Mouse (Mus musculus) cerebellum, adult 2 months (tissue): Measurements from ENCODE around the gene Serpina1f. TPM values are rescaled to one million over a fixed set of nuclear protein-coding genes. Genes with fewer than 3 reads are reported as not detected.

Experiments
- DNase-seq, 2 experiments: peaks; one replicate each; pipeline ENCODE4 v3.0.0; 2021
- H3K27ac ChIP-seq: fragments of 200-500 bp; 2 replicates; pipeline ENCODE4 v1.5.1; 2012; ENCODE audit warnings: low read length, control low read depth, inconsistent platforms; ENCODE audit not compliant: insufficient read depth
- H3K27me3 ChIP-seq: fragments of 200-500 bp; 2 replicates; pipeline ENCODE4 v1.6.1; 2012; ENCODE audit warnings: inconsistent platforms, mild to moderate bottlenecking, low read length, moderate library complexity; ENCODE audit not compliant: control insufficient read depth, insufficient read depth
- H3K4me1 ChIP-seq: fragments of 200-500 bp; 2 replicates; pipeline ENCODE4 v1.6.1; 2011; ENCODE audit warnings: low read length; ENCODE audit not compliant: control insufficient read depth, insufficient read depth
- H3K4me3 ChIP-seq: fragments of 200-500 bp; replicated peaks from 2 replicates; pipeline ENCODE3; 2011; ENCODE audit warnings: mild to moderate bottlenecking, low read depth, low read length, control low read depth; ENCODE audit not compliant: insufficient read depth
- CTCF ChIP-seq: fragments of 200-500 bp; IDR thresholded peaks from 2 replicates; pipeline ENCODE4 v1.5.1; 2011; ENCODE audit warnings: low read depth, mild to moderate bottlenecking, control low read depth, low read length, moderate library complexity, borderline replicate concordance; ENCODE audit not compliant: insufficient read depth
- POLR2A ChIP-seq: fragments of 200-500 bp; IDR thresholded peaks from 2 replicates; pipeline ENCODE4 v1.6.1; 2011; ENCODE audit warnings: low read length, control low read depth, borderline replicate concordance; ENCODE audit not compliant: insufficient read depth
- WGBS: fragments of 180-500 bp; shearing (Covaris S2); methylation state at CpG from one replicate; pipeline ENCODE4 v1.1.7; 2018; 5-methylcytosine and 5-hydroxymethylcytosine counted together
- polyA plus RNA-seq: library from polyadenylated mRNA; depleted of rRNA; stranded (reverse); fragments of >200 nt; gene quantifications from 2 replicates; pipeline ENCODE4 v1.2.3, GENCODE M21; 2012

Gene Serpina1f
- polyA plus RNA-seq, 1 experiment = not detected

GRCm38 (mm10) chr12:103657991-103658390 lies 37.3 kb downstream of the Serpina1f start:
- H3K27ac ChIP-seq = no peak overlapping the region
- 78% methylated on average over 10 of the region's 10 CpGs for WGBS
- no peak for DNase-seq
- no peak overlapping the region for H3K4me3 ChIP-seq
- H3K27me3 ChIP-seq = no peaks in the 10 kb centered on the region
- TF ChIP-seq POLR2A (no peak), CTCF (no peak)
- no peaks in the 10 kb centered on the region for H3K4me1 ChIP-seq

GRCm38 (mm10) chr12:103656848-103657626 lies 38.3 kb downstream of the Serpina1f start, which contains the start of gene Serpina6:
Serpina6 (minus strand) TSS chr12:103657212.
- H3K4me3 ChIP-seq = no peak within 1 kb of the TSS
- H3K27ac ChIP-seq = no peak within 1 kb of the TSS
- no peaks in the 10 kb centered on the region for H3K27me3 ChIP-seq
- no peak for TF ChIP-seq CTCF
- no peak for TF ChIP-seq POLR2A
- DNase-seq = no peak
- H3K4me1 ChIP-seq = no peaks in the 10 kb centered on the region
- 41% methylated on average over 9 of the region's 9 CpGs for WGBS

GRCm38 (mm10) chr12:103655123-103656044 lies 39.9 kb downstream of the Serpina1f start:
- Histone ChIP-seq H3K4me1 (no peaks in the 10 kb centered on the region), H3K27me3 (no peaks in the 10 kb centered on the region), H3K4me3 (no peak overlapping the region), H3K27ac (no peak overlapping the region)
- DNase-seq = no peak
- 87% methylated on average over 7 of the region's 7 CpGs for WGBS
- no peak for TF ChIP-seq CTCF
- no peak for TF ChIP-seq POLR2A

GRCm38 (mm10) chr12:103653836-103654235 lies 41.5 kb downstream of the Serpina1f start:
- TF ChIP-seq CTCF (no peak), POLR2A (no peak)
- Histone ChIP-seq H3K27ac (no peak overlapping the region), H3K4me3 (no peak overlapping the region), H3K27me3 (no peaks in the 10 kb centered on the region), H3K4me1 (no peaks in the 10 kb centered on the region)
- 95% methylated on average over 2 of the region's 2 CpGs for WGBS
- DNase-seq = no peak

GRCm38 (mm10) chr12:103646314-103646713 lies 49.0 kb downstream of the Serpina1f start:
- 77% methylated on average over 2 of the region's 2 CpGs for WGBS
- Histone ChIP-seq H3K27me3 (no peaks in the 10 kb centered on the region), H3K4me1 (no peaks in the 10 kb centered on the region), H3K4me3 (no peak overlapping the region), H3K27ac (no peak overlapping the region)
- no peak for TF ChIP-seq POLR2A
- TF ChIP-seq CTCF = no peak
- no peak for DNase-seq

GRCm38 (mm10) chr12:103644601-103645000 lies 50.7 kb downstream of the Serpina1f start:
- Histone ChIP-seq H3K4me1 (no peaks in the 10 kb centered on the region), H3K27me3 (no peaks in the 10 kb centered on the region), H3K4me3 (no peak overlapping the region), H3K27ac (no peak overlapping the region)
- TF ChIP-seq POLR2A (no peak), CTCF (no peak)
- no peak for DNase-seq
- 25% methylated on average over 5 of the region's 5 CpGs for WGBS

- WGBS = 76% methylated on average over 3 of the region's 3 CpGs
- DNase-seq = no peak
- Histone ChIP-seq H3K27ac (no peak overlapping the region), H3K27me3 (no peaks in the 10 kb centered on the region), H3K4me1 (no peaks in the 10 kb centered on the region), H3K4me3 (no peak overlapping the region)
- TF ChIP-seq POLR2A (no peak), CTCF (no peak)
Measured at GRCm38 (mm10) chr12:103643818-103644217, 51.5 kb downstream of the Serpina1f start.
